Mouse (Mus musculus) naive thymus-derived CD4-positive, alpha-beta T cell, adult 2 months (primary cell): Measurements from ENCODE around the gene Grsf1.
A peak's percentile ranks its signal among the peaks of the same experiment; 100 is the strongest.

Experiments
- DNase-seq: peaks from one replicate; pipeline ENCODE4 v3.0.0-alpha.2; 2011; ENCODE audit warnings: low read depth

Grsf1 gene

DNA sequence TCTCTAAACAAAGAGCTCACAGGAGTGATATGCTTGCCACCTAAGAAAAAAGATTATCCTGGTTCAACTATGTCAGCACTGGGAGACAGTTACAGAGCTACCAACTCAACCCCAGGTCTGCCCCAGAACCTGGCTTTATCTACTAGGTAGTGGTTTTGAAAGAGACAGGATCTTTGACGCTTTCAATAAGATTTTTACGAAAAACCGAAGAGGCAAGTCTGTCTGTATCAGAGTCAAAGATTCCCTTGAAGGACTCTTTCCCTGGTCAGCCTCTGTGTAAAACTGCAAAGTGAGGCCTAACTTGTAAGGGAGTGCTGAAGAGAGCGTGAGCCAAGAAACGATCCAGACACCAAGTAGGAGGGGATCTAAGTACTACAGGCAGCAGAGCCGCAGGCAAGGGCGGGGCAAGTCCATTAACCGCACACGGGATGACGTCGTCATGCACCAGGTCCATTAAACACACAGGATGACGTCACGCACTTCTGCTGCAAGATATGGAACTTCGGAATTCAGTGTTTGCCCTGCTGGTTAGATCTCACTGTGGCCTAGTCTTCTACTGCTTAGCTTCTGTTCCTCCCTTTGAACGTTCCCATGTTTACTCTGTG, 12.7 kb upstream of the Grsf1 start:
- DNase-seq = no peak

DNA sequence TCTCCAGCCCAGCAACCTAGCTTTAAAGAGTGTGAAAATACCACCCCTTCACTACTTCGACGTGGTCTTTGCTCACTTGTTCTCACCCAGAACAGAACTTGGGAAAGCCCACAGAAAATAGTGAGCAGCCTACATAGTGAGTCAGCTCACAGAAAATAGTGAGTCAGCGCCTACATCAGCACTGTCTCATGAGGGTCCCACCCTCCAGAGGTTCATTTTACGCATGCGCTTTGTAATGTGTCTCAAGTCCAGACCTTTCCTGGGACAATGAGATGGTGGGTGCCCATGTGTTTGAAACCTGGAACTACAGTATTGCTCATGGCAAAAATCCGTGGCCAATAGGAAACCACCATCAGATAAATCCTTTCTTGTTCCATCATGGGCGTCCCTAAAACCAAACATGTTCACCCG, 12.0 kb upstream of the Grsf1 start:
- DNase-seq = no peak

DNA sequence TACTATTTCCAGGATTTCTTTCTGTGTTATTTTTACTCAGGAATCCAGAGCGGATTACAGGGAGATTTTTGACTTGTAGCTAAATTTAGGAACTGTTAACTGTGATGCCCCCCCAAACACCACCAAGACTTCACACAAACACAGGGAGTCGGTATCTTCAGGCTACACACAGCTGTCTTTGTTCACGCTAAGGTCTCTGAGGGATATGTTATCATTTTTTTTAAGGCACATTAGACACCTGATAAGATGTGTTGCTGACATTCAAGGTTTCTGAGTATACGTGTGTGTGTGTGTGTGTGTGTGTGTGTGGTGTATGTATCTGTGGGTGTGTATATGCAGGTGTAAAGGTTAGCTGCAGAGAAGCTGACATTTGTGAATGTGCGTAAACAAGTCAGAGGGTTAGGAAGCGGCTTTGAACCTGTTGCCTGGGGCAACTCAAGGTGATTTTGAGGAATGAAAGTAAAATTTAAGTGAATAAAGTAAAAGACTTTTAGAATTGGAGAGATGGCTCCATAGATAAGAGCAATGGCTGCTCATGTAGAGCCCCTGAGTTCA, 9.9 kb upstream of the Grsf1 start:
- DNase-seq = no peak

DNA sequence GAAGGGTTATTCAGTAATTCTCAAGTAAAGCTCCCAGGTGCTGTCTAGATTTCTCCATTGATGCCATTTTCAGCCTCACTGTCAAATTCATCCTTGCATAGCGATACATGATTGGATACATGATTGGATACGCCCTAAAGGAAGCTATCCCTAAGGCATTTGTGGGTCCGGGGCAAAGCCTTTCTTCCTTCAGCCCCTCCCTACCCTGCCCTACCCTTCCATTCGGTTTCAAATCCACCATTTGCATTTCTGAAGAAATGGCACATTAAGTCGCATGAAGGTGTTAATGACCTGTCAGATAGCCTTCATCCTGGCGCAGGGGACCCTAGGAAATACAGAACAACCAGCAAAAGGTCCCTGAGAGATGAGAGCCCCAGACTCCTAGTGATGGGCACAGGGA, 9.3 kb upstream of the Grsf1 start:
- DNase-seq = no peak

DNA sequence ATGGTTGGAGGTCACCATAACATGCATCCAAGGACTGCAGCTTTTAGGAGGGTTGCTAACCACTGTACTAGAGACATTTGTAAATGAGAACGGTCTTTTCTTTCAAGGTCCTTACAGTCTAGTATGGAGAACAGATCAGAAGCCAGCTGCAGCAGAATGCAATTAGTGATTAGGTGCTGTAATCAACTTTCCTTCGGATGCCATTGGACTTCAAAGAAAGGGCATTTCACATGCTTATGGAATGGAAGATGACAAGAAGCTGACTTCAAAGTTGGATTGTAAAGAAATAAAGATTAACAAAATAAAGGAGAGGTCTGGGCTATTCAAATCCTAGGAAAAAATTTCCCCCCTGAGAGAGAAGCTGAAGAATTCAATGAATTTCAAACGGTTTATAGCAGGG, 8.3 kb upstream of the Grsf1 start:
- no peak for DNase-seq

DNA sequence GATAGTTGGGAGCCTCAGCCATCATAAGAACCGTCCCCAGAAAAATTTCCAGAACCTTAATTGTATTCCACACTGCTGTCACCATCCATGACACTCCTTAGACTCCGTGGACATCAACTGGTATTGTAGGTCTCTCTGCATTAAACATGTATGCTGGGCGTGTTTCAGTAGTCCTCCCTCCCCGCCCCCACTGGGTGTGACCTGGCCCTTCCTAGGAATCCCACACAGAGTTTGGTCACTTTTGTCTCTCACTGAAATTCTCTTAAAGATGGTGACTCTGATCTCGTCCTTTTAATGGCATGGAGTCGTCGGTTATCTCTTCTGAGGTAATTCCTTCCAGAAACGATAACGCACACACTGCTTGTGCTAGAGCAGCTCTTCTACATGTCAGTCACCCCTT, 7.7 kb upstream of the Grsf1 start:
- DNase-seq = no peak

DNA sequence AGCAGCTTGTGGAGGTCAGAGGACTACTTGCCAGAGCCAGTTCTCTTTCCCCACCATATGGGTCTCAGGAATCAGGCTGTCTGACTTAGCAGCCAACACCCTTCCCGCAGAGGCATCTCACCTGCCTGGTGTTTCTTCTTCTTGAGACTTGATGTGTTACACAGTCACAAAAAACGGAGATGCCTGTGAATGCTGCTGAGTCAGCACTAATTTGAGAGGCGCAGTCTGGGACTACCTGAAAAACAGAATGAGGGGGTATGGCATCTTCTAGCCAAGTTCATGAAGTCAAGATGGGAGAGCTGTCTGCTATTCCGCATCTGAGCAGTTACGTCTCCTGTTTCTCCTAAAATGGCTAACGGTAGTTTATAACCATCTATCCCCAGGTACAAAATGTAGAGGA, 4.6 kb upstream of the Grsf1 start:
- no peak for DNase-seq

DNA sequence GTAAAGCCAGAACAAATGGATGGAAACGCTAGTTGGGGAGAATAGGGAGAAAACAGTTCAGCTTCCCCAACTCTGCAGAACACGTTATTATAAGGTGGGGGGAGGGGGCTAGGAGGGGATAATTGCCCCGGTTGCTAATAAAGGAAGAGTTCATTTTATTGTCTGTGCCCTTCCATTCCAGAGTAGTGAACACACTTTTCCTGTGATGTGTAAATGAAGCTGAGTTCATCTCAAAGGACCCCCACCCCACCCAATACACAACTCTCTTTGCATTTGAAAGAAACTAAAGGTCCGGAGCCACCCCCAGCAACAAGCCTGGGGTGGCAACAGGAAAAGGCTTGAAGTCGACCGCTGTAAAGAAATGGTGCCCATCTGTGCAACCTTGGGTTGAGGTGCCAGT, 3.4 kb upstream of the Grsf1 start:
- DNase-seq = no peak

DNA sequence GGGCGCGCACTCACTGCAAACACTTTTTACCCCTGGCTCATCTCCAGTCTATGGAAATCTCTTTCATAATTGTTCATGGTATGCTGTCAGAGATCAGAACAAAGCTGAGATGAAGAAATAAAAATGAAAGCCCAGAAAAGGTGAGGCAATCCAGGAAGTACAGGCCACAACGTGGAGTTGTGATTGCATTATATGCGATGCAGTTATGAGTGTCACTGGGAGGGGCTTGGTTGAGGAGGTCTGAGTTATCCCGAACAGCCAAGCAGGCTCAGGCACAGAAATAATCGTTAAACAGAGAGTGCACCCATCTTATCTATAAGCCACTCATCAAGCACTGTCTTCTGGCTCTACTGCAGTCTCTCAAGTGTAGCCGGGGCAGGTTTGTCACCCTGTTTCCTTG, 3.0 kb upstream of the Grsf1 start:
- DNase-seq = no peak

DNA sequence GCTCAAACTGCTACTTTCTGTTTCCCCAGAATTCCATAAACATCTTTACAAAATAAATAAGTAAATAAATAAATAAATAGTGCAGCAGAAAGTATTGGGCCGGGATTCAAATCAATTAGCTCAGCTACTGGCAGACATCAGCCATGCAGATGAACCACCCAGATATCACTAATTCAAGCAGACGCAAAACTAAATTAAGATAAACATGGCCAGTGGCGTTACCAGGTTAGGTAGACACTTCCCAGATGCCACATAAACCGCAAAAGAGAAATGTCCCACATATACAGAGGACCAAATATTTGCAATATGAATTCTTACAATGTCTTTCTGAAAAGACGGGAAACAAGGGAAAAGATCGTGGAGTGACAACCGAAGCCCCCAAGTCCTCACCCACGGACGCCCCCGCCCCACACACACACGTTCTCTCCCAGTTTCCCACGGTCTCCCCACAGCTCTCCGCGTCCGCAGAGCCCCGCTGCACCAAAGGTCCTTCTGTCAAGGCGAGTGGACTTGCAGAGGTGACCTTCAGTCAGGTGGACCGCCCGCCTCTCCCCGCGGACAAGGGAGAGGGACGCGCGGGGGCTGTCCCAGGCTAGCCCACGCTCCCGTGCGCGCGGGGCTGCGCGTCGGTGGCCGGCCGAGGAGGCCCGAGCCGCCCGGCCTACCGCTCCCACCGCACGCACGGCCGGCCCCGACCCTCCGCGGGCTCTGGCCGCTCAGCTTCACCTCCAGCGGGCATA, 1.1 kb downstream of the Grsf1 start:
- DNase-seq = peak; percentile 26

DNA sequence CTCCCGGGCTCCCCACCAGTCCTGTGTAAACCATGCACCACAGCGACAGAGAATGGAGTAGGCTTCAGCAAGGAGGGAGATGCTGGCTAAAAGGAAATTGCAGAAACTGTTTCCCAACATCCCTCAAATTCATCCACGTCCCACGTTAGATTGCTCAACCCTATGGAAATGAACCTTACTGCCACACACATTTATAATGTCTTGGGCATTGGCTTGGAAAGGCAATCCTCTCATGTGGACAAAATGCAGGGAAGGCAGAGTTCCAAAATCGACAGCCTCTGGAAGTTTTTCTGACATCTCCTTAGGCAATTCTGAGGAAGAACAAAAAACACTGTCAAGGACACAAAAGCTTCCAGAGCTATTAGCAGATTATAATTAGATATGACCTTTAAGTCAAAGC, 12.1 kb downstream of the Grsf1 start:
- no peak for DNase-seq

DNA sequence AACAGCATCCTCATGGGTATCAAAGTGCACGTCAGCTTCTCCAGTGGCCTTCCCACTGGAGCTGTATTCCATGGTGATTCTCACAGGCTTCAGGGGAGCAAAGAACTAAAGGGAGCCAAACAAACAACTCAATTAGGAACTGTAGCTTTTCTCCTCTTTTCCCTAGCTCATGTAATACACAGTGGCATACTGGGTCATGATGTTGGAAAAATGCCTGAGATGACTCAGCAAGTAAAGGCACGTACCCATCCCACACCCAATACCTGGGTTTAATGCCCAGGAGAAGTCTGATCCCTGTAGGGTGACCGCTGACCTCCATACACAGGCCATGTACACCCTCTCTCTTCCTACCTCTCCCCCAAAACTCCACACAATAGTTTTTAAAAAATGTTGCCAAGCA, 12.8 kb downstream of the Grsf1 start:
- DNase-seq = no peak

DNA sequence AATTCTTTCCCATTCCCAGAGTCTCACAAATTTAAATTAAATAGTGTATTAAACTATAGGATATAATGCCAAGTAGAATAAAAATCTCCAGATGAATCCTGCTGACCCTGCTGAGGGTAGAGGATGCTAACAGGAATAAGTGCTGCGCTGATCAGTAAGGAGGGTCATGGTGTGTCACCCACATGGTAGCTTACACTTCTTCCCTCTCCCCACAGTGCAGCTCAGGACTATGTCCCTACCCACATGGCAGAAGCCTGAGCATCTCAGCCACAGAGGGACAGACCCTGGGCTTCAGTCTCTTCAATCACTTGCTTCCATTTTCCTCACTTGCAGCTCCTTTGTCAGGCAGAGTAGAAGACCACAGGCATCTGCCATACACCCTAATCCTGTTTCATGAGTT, 18.1 kb downstream of the Grsf1 start:
- DNase-seq = no peak

DNA sequence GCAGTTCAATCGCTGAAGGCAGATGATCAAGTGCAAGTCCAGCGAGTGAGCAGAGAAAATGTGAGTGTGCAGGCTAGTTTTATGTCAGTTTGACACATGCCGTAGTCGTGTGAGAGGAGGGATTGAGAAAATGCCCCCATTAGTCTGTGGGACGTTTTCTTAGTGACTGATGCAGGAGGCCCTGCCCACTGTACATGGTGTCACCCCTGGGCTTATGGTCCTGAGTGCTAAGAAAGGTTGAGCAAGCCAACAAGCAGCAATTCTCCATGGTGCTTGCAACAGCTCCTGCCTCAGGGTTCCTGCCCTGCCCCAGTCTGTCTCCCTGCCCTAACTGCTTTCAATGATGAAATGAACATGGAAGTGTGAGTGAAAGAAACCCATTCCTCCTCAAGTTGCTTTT, 23.4 kb downstream of the Grsf1 start:
- no peak for DNase-seq

DNA sequence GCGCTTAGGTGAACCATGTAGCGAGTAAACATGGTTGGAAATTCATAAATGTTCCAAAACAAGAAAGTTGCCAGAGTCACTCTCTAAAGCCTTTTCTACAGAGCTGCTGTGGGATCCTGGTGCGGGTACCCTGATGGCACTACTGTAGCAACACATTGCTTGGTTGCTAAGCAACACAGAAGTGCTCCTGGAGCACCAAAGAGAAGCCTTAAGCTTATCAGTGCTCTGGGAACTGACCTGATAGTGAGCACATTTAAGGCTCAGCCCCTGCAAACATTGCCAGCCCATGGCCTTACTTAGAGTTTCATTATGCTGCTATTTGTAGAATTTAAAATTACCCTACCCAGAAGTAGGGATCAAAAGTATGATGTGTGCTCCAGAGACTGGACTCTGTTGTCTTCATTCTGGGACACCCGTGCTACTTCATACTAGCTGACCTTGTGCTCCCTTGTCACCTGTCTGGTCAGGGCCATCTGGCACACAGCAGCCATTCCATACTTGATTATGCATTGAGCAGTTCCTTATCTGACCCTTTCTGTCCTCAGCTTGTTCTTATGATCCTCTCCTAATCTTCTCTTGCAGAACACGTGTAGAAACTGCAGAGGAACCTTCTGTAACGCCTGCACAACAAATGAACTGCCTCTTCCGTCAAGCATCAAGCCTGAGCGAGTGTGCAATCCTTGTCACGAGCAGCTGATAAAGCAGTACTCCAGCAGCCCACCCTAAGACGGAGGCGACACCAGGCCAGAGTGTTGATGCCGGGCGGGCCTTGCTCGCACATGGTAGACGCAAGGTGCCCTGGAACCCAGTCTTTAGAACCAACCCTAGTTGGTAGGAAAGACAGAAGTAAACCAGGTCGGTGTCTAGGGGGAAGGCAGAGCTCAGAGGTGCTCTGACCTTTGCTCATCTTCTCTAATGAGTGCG, 26.5 kb downstream of the Grsf1 start:
- DNase-seq = no peak

DNA sequence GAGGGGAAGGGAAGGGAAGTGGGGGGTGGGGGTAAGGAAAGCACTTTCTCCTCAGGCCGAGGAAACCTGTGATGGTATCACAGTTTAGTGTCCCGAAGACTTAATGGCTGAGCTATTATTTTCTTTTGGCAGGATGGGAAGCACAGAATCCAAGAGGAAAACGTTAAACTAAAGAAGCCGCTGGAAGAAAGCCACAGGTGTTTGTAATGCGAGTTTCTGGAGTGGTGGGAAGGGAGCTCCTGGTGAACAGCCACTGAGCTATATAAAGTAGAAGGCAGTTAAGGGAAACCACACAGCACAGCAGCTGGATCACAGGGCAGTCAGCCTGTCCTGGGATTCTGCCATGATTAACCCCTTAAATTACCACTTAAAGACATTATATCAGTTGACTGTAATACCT, 30.6 kb downstream of the Grsf1 start:
- DNase-seq = no peak

DNA sequence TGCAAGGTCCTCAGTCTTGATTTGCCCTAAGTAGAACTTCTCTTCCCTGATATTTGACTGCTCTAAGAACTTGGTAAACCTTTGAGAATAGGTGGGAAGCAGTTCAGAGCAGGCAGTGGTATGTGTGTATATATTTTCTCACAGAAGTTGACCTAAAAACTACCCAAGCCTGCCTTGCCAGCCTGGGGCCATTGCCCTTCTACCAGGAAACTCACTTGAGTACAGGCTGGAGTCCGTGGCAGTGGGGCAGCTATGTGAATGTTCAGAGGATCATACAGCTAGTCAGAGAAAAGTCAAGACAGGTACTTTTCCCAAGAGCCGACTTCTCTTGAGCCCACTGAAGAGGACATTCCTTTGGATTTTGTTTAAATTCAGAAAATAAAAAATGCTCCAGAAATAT, 31.1 kb downstream of the Grsf1 start:
- no peak for DNase-seq

DNA sequence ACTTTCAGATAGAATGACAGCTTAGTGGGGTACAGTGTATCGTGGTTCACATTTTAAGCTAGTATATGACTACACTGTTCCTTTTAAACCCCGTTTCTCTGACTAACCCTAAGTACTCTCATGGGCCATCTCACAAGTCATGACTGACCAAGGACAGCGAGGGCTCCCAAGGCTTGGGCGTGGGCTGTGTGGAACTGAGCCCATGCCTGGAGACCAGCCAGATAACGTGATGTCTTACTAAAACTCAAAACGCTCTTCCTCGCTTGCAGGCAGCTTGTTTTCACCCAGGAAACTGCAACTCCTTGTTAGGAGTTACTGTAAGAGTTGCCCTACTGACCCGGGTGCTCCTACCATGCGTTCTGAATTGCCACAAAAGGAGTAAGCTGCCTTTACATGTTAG, 32.5 kb downstream of the Grsf1 start:
- no peak for DNase-seq

DNA sequence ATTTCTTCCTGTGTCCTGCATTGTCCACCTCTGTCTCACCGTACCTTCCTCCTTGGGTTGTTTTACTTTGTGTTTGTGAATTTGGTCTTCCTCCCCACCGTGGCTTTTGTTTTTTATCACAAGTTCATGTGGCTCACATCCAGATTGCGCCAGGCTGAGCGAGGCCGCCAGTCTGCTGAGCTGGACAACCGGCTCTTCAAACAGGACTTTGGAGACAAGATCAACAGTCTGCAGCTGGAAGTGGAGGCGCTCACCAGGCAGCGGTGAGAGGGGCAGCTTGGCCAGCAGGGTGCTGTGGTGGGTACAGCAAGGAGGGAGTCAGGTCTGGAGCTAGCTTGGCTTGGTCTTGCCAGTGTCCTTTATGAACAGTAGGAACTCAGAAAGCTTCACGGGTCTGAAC, 33.2 kb downstream of the Grsf1 start:
- DNase-seq = no peak

DNA sequence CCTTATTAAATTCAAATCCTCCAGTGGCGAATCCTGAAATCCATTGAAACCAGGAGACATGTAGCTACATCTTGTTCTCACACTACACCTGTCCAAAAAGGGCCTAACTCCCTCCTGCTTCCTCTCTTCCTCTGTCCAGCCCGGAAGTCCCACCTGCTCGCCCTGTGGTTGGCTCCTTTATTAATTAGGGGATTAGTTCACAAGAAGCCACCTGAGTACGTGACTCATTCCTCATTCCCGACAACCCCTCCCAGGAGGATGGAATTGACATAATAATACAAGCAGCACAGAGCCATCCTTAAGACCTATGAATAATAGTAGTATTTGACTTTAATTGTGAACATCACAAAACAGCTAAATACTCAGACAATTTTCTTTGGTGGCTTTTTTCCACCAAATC, 41.9 kb downstream of the Grsf1 start:
- DNase-seq = no peak

DNA sequence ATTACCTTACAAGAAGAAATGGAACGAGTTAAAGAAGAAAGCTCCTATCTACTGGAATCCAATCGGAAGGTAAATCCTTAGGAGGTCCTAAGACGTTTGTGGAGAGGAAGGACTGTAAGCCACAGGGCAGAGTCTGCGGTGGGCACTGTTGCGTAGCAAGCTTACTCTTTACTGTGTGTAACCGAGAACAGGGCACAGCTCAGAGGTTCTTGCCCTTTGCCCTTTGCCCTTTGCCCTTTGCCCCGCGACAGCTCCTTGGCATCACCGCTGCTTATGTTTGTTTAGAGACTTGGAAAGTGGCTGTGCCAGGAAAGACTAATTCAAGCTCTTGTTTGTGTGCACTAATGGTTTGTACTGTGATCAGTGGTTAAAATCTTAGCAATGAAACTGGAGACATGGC, 43.5 kb downstream of the Grsf1 start:
- no peak for DNase-seq

DNA sequence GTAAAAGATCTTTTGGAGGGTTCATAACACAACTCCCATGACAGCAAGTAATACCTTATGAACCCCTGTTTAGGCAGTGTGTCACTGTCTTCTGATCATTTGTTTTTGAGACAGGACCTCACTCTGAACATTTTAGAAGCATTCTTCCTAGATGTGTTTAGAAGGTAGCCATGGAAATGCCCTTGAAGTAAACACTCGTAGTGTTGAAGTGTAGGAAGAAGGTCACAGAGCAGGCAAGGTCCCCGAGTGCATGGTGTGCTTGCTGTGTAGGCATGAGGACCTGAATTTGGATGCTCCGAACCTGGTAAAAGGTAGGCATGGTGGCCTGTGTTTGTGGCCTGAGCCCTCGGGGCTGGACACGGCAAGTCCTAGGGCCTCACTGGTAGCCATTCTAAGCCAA, 44.4 kb downstream of the Grsf1 start:
- DNase-seq = no peak

DNA sequence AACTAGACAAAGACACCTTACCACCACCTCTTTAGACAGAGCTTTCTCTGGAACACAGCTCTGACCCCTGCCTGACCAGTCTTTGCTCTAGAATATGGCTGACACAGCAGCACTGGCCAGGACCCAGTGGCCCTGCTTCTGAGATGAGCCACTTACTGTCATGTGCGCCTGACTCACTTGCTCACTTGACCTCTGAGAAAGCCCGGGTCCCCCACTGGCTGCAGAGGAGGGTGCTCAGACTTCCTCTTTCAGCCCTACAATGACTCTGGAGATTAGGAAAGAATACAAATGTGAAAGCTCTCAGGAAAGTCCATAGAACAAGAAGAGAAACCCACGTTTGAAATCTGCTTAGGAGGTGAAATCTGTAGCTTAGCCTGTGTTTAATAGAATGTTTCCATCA, 45.1 kb downstream of the Grsf1 start:
- DNase-seq = no peak
